Mouse (Mus musculus) adrenal gland, postnatal 36 days (tissue): ENCODE results near the gene Pax5. TPM values are rescaled to one million over a fixed set of nuclear protein-coding genes. Genes with fewer than 3 reads are reported as not detected.

Experiments used
- DNase-seq, 2 experiments: peaks; one replicate each; pipeline ENCODE4 v3.0.0; 2021; ENCODE audit warnings: mixed read lengths in 1 of 2
- total RNA-seq, 2 experiments: library from RNA; stranded (reverse); gene quantifications; 2 replicates each; pipeline ENCODE4 v1.2.3; 2021

Pax5 gene
- total RNA-seq, 2 experiments from 2014 or later = 0.63 to 0.66 TPM

DNA sequence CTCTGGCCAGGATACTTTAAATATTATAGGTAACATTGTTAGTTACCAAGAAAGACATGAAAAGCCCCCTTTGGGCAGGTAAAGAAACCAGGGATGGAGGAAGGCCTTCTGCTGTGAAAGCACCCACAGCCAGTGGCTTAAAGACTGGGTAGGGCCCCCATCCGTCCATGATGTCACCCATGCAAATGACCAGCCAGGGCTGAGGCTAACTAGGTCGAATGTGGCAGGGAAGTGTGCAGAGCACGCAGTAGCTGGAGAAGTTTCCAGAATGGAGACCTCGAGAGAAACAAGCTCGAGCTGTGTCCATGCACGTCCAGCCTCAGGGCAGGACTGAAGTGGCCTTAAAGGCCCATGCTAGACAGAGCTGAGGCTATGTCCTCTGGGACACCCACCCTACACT lies 42.9 kb downstream of the Pax5 start:
- DNase-seq = no peak

- no peak for DNase-seq
Measured at GRCm38 (mm10) chr4:44664767-44665056, 45.6 kb downstream of the Pax5 start.

DNA sequence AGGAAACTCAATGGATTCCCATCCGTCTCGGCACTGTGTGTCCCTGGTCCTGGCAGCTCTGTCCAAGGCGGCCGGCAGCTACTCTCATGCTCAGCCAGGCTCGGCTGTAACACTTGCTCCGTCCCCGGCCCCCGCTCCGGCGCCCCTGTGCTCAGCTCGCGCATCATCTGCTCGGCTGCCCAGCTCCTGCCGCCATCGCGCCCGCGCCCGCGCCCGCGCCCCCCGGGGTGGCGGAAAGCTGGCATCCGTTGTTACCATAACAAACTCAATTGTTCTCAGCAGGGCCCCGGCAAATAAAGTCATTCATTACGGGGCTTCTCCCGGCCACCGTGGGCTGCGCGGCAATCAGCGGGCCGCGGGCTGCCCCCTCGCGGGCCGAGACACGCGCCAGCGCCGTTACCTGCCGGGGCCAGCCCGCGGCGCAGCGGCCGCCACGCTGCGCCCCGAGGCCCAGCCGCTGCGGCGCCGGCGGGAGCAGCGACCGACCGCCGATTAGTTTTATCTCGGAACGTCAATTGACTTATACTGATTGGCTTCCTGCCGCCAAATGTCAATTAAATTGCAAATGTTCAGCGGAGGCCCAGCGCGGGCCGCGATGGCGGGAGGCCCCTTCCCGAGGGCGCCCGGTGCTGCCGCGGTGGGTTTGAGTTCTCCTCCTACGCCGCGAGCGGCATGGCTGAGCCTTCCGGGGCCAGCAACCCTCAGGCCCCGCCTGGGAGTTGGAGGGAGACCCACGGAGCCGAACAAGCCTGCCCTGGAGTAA lies 46.1 kb downstream of the Pax5 start:
- DNase-seq = peak; percentile 14 to 42

GRCm38 (mm10) chr4:44663489-44663888 lies 46.8 kb downstream of the Pax5 start:
- DNase-seq = no peak

DNA sequence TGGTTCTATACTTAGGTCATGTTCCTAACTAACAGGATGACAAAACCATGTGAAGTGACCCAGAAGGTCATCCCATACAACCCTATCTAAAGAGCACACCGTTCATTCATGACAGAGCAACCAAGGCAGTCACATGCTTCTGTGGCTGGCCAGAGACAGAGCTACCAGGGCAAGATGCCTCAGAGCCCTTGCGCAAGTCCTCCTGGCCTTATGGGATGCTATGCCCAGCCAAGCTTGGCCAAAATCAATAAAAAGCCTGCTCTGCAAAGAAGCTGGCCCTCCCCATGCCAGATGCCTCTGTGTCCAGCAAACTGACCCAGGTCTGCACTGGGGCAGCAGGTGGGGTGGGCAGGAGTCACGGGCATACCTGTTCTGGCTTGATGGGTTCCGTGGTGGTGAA lies 65.1 kb downstream of the Pax5 start:
- peak; percentile 17 to 22 for DNase-seq

GRCm38 (mm10) chr4:44641831-44642587 lies 68.3 kb downstream of the Pax5 start:
- DNase-seq = no peak

- DNase-seq = peak in 1 of 2 experiments; percentile 23
Measured at GRCm38 (mm10) chr4:44635618-44636017, 74.7 kb downstream of the Pax5 start.

- no peak for DNase-seq
Measured at GRCm38 (mm10) chr4:44633694-44634524, 76.4 kb downstream of the Pax5 start.

DNA sequence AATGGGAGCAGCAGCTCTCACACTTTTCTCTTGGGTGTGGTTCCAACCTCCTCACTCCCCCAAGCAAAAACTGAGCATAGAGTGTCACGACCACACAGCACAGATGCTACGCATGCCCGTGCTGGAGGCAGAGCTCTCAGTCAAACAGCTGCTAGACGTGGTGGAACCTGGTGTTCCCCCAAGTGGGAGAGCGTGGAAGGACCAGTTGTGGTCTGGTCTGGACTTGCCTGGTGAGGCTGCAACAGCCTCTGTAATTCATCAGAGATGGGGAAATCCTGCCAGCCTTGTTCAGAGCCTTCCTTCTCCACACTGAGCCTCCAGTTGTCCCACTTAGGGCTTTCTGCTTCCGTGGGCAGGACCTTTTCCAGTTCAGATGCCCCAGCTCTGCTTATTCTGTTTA lies 80.2 kb downstream of the Pax5 start:
- no peak for DNase-seq

DNA sequence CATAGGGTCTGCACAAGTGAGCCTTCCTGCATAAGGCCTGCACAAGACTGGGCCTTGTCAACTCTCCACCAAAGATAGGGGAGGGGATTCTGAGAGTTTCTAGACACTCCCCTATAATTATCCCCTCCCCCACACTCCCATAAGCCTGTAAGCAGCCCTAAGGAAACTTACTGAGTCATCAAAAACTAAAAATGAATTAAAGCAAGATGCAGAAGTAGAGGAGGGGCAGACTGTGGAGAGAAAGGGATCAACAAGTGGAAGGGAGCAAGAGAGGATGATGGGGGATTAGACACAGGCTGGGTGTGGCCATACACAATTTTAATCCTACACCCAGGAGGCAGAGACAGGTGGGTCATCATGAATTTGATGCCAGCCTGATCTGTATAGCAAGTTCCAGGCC lies 82.4 kb downstream of the Pax5 start:
- no peak for DNase-seq

- DNase-seq = no peak
Measured at GRCm38 (mm10) chr4:44625108-44625424, 85.2 kb downstream of the Pax5 start.

- no peak for DNase-seq
Measured at GRCm38 (mm10) chr4:44624232-44625107, 85.8 kb downstream of the Pax5 start.

GRCm38 (mm10) chr4:44623435-44623727 lies 86.9 kb downstream of the Pax5 start:
- no peak for DNase-seq

DNA sequence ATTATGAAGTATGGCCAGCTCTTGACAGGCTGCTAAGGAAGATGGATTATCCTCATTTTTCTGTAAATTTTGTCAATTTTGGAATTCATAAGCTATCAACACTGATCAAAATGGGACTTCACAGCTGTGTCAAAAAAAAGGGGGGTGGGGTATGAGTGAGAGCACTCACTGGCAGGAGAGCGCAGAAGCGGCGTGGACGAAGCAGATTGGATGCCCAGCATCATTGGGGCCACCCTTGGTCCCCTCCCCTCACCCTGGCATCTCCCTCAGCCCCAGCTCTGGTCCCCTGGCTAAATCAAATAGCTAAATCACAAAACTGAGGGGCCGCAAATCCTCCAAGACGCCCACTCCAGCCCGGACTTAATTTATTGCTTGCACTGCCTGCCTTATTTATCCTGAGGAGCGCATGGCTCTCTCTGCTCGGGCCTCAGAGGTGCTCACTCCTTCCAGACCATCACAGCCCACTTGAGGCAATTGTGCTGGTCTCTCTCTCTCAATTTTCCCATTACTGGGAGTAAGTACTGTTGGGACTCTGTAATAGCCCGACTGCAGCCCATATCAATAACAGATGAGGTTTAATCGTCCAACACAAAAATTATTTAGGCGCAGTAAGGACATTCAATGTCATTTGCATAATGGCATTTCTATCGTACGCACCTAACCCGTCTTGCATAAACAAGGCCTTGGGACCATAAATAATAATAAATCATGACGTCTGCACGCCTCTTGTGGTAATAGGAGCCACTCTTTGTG lies 87.4 kb downstream of the Pax5 start:
- DNase-seq = no peak

DNA sequence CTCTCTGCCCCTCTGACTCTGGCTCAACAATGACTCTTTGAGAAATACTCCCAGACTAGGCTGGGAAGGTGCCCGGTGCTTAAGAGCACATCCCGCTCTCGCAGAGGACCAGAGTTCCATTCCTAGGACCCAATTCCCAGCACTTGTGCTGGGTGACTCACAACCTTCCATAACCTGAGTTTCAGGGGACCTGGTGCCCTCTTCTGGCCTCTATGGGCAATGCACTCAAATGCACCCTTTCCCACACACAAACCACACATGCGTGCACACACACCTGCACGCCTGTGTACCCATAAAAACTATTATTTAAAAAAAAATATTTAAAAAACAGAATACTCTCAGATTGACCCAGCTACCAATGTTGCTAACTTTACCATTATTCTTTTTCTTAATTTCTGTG lies 90.0 kb downstream of the Pax5 start:
- DNase-seq = no peak

- DNase-seq = no peak
Measured at GRCm38 (mm10) chr4:44614066-44614667, 96.1 kb downstream of the Pax5 start.

- DNase-seq = no peak
Measured at GRCm38 (mm10) chr4:44612392-44612791, 97.9 kb downstream of the Pax5 start.

DNA sequence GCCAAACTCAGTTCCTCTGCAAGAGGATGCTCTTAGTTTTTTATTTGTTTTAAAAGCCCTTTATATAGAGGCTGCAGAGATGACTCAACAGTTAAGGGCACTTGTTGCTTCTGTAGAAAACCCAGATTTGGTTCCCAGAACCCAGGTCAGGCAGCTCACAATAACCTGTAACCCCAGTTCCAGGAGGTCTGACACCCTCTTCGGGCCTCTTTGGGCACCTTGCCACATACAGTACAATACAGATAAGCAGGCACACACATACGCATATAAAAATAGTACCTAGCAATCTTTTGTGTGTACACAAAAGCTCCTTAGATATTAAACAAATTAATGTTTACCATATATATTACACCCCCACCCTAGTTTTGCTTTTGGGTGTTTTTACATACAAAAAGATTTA lies 104.8 kb downstream of the Pax5 start:
- DNase-seq = no peak

DNA sequence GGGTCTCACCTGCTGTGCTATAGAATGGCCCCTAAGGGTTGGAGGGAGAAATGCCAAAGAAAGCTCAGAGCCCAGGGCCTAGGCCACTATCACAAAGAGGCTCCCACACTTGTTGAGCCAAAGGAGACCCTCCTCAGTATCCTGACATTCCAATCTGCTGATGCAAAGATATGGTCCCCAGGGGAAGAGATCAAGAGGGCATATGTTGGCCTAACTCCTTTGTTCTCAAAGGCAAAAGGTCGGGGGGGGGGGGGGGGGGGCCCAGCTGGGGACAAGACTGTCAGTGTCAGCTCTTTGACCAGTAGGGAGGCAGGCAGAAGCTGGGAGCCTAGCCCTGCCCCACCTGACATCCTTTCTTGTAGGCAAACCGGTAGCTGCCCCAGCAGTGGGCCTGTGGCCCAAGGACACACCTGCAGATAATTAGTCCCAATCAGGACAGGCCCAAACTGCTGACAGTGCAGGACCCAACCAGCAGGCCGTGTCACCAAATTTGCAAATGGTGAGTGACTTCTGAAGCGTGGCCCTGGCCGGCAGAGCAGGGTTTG lies 108.0 kb downstream of the Pax5 start:
- no peak for DNase-seq

- DNase-seq = no peak
Measured at GRCm38 (mm10) chr4:44601370-44601769, 108.9 kb downstream of the Pax5 start.

GRCm38 (mm10) chr4:44600875-44601274 lies 109.4 kb downstream of the Pax5 start:
- DNase-seq = peak; percentile 13 to 19
